Mouse (Mus musculus): ENCODE results near the gene Gm3002.
"Not testable (repeated sequence)": the region's sequence is repeated elsewhere in the genome, so short reads cannot be mapped to it uniquely, and the experiment has no call there.

Gm3002 gene

DNA sequence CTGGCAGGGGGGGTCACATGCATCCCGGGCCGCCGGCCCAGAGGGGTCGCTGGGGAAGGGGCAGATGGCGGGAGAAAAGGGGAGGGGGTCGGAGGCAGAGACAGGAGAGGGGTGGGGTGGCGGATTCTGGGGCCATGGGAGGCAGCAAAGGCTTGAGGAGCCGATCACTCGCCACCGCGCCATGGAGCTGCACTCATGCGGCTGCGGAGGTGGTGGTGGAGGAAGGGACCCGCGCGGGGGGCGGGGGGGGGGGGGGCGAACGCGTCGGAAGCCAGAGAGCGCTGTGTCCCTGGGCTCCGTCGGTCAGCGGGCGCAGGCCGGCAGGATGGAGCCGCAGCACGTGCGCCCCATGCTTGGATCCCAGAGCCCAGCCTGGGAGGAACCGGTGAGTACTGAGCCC is at the start of gene Gm3002:
Gene Gm3002 (plus strand): TSS at position 301 of the 400 bp plus-strand sequence.
- not testable (repeated sequence) for DNase-seq (ENCODE audit: low read depth, low spot score)

DNA sequence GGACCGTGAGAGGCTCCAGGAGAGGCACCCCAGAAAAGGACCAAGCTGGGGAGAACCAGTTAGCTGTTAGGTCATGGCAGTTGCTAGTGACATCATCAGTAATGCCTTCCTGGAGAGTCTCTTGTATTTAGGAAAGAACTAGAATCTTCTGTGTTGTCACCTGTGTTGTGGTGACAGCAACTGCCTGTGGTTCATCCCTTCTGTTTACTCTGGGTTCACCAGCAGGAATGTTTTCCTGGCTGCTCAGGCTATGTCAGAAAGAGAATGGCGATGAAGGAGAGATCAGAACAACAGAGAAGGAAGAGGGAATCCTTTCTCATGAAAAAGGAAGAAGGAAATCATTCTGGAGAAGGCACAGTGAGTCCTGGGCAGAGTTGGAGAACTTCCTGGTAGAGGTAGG is 36.1 kb downstream of the Gm3002 start, which contains the start of gene Gm3033:
Gene Gm3033 (plus strand): TSS at position 301 of the 400 bp plus-strand sequence.
- not testable (repeated sequence) for DNase-seq (ENCODE audit: low read depth, low spot score)

DNA sequence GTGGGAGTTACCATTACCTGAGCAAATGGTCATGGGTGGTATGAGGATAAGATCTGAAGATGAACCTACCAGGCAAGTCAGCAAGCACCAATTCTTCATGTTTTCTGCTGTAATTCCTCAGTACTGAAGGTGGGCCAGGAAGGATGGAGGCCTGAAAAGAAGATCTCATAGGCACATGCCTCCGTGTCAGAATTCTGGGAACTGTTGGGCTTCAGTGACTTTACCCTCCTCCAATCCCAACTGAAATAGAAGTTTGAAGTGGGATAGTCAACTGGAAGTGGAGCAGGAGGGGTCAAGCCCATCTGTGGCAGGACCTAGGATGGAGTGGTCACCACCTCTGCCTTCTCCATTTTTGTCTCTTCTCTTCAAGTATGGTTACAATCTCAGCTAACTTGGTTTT is 74.0 kb downstream of the Gm3002 start, which contains the start of gene Gm2916:
Gene Gm2916 (plus strand): TSS at position 301 of the 400 bp plus-strand sequence.
- not testable (repeated sequence) for DNase-seq (ENCODE audit: low read depth, low spot score)

DNA sequence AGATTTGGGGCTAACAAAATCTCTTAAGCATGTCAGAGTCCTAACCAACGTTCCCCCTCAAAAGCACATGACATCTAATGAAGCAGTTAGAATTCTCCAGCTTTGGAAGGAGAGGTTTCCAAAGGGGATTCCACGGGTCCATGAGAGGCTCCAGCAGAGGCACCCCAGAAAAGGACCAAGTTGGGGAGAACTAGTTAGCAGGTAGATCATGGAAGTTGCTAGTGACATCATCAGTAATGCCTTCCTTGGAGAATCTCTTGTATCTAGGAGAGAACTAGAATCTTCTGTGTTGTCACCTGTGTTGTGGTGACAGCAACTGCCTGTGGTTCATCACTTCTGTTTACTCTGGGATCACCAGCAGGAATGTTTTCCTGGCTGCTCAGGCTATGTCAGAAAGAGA is 121.6 kb downstream of the Gm3002 start, which contains the start of gene Gm3029:
Gene Gm3029 (plus strand): TSS at position 301 of the 400 bp plus-strand sequence.
- not testable (repeated sequence) for DNase-seq (ENCODE audit: low read depth, low spot score)

DNA sequence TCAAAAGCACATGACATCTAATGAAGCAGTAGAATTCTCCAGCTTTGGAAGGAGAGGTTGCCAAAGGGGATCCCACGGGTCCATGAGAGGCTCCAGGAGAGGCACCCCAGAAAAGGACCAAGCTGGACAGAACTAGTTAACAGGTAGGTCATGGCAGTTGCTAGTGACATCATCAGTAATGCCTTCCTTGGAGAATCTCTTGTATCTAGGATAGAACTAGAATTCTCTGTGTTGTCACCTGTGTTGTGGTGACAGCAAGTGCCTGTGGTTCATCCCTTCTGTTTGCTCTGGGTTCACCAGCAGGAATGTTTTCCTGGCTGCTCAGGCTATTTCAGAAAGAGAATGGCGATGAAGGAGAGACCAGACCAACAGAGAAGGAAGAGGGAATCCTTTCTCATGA is 153.4 kb downstream of the Gm3002 start, which contains the start of gene Gm3095:
Gene Gm3095 (plus strand): TSS at position 301 of the 400 bp plus-strand sequence.
- DNase-seq (ENCODE audit: low read depth, low spot score) = not testable (repeated sequence)

DNA sequence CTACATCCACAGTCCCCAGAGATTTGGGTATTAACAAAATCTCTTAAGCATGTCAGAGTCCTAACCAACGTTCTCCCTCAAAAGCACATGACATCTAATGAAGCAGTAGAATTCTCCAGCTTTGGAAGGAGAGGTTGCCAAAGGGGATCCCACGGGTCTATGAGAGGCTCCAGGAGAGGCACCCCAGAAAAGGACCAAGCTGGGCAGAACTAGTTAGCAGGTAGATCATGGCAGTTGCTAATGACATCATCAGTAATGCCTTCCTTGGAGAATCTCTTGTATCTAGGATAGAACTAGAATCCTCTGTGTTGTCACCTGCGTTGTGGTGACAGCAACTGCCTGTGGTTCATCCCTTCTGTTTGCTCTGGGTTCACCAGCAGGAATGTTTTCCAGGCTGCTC is 188.2 kb downstream of the Gm3002 start, which contains the start of gene Gm3099:
Gene Gm3099 (plus strand): TSS at position 301 of the 400 bp plus-strand sequence.
- DNase-seq (ENCODE audit: low read depth, low spot score) = not testable (repeated sequence)

Measured in CD4-positive helper T cell, adult 2 months (primary cell).